Mouse (Mus musculus) heart, postnatal 0 days (tissue): Measurements from ENCODE around the gene Gm21973.

ENCODE experiments used
- CTCF ChIP-seq: IDR thresholded peaks from 2 replicates; pipeline ENCODE4 v1.5.1; 2016; ENCODE audit warnings: antibody characterized with exemption, control low read depth, low read depth
- EP300 ChIP-seq: IDR thresholded peaks from 2 replicates; pipeline ENCODE4 v1.6.1; 2016; ENCODE audit warnings: antibody characterized with exemption, low read depth

DNA sequence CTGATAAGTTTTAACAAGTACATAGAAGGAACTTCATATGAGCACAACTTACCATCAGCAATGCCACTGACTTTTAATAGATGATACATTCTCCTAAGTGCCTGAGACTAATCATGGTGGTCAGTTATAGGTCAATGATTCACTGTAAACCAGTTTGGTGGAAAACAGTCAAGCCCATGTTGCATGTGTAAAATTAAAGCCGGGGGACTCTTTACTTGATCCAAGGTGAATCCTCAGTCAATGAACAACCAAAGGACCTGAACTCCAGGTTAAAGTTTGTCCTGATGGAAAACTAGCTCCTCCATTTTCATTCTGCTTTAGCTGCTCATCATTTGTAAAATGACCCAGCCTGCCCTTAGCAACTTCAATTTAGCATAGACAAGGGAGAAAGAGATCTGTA is 7.4 kb downstream of the Gm21973 start:
- TF ChIP-seq CTCF (no peak), EP300 (no peak)
